Mouse (Mus musculus) thymus, adult 2 months (tissue): ENCODE measurements at regions not wholly inside any gene's neighbourhood (a gene's known extent, or its start where the extent isn't known, plus 50 kb on each side); places are given as distances from the start of the nearest gene placed in this dataset.
A peak's percentile ranks its signal among the peaks of the same experiment; 100 is the strongest.

Source experiments
- DNase-seq: peaks from one replicate; pipeline ENCODE4 v3.0.0; 2021
- H3K27ac ChIP-seq: fragments of 200-500 bp; 2 replicates; pipeline ENCODE4 v1.5.1; 2012; ENCODE audit warnings: low read length, control low read depth; ENCODE audit not compliant: control insufficient read depth, insufficient read depth
- H3K27me3 ChIP-seq: fragments of 200-500 bp; 2 replicates; pipeline ENCODE4 v1.6.1; 2012; ENCODE audit warnings: mild to moderate bottlenecking, low read length, moderate library complexity, mixed read lengths; ENCODE audit not compliant: control insufficient read depth, insufficient read depth
- H3K36me3 ChIP-seq: fragments of 200-500 bp; 2 replicates; pipeline ENCODE4 v1.6.1; 2012; ENCODE audit warnings: mild to moderate bottlenecking, low read length, moderate library complexity; ENCODE audit not compliant: control insufficient read depth, insufficient read depth
- H3K4me1 ChIP-seq: fragments of 200-500 bp; replicated peaks from 2 replicates; pipeline ENCODE4 v1.6.1; 2012; ENCODE audit warnings: low read length; ENCODE audit not compliant: control insufficient read depth, insufficient read depth
- H3K4me3 ChIP-seq: fragments of 200-500 bp; 2 replicates; pipeline ENCODE4 v1.5.1; 2012; ENCODE audit warnings: mild to moderate bottlenecking, low read length, control low read depth, moderate library complexity; ENCODE audit not compliant: control insufficient read depth, insufficient read depth
- CTCF ChIP-seq: fragments of 200-500 bp; IDR thresholded peaks from 2 replicates; pipeline ENCODE4 v1.5.1; 2012; ENCODE audit warnings: mild to moderate bottlenecking, control low read depth, low read length, moderate library complexity, borderline replicate concordance; ENCODE audit not compliant: control insufficient read depth, poor library complexity, insufficient read depth; ENCODE audit errors: extremely low read depth
- POLR2A ChIP-seq: fragments of 200-500 bp; IDR thresholded peaks from 2 replicates; pipeline ENCODE4 v1.6.1; 2012; ENCODE audit warnings: mild to moderate bottlenecking, low read length, control low read depth, moderate library complexity; ENCODE audit not compliant: control insufficient read depth, poor library complexity, insufficient read depth; ENCODE audit errors: extremely low read depth
- WGBS: fragments of 180-500 bp; shearing (Covaris S2); methylation state at CpG from one replicate; pipeline ENCODE4 v1.1.7; 2018; 5-methylcytosine and 5-hydroxymethylcytosine counted together

DNA sequence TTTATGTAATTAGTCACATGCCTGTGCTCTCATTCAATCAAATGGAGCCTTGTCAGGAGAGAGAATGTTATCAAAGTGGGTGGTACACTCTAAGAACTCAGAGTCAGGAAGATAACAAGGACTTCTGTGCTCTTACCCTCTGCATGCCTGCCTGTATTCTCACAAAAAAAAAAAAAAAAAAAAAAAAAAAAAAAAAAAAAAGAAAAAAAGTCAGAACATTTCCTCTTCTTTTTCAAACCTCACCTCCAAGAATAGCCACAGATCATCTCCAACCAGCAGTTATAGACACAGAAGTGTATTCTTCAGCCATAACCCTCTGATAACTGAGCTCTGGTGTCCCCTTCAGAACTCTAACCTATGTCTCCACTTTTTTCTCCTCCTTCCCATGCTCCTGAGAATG lies 77.5 kb downstream of the Abo start:
- no peak overlapping the region for H3K27ac ChIP-seq
- H3K27me3 ChIP-seq: no peaks in the 10 kb centered on the region
- TF ChIP-seq POLR2A (no peak), CTCF (no peak)
- no peak overlapping the region for H3K4me3 ChIP-seq
- H3K36me3 ChIP-seq: no peaks in the 10 kb centered on the region
- H3K4me1 ChIP-seq: no peaks in the 10 kb centered on the region
- no peak for DNase-seq

DNA sequence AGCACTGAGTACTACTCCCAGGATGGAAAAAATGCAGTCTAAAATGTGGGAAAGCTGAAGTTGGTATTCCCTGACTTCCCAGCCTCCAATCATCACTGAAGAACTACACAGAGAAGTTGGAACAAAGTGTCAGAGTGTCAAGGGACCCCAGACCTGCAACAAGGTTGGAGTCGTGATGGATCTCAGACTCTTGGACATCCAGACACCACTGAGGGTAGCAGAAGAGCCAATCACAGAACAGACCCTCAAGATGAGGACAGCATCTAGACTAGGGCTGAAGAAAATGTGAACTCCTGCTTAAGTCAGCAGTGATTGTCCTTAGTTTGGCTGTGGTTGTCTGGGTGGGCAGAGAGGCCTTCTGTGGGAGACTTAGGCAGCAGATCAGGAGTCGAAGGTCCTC lies 87.8 kb downstream of the Abo start:
- 94% methylated on average over 2 of the region's 2 CpGs for WGBS
- H3K27me3 ChIP-seq: no peaks in the 10 kb centered on the region
- no peak for DNase-seq
- no peak overlapping the region for H3K4me3 ChIP-seq
- no peaks in the 10 kb centered on the region for H3K4me1 ChIP-seq
- no peak overlapping the region for H3K27ac ChIP-seq
- no peak for TF ChIP-seq POLR2A
- TF ChIP-seq CTCF: no peak
- H3K36me3 ChIP-seq: no peaks in the 10 kb centered on the region

DNA sequence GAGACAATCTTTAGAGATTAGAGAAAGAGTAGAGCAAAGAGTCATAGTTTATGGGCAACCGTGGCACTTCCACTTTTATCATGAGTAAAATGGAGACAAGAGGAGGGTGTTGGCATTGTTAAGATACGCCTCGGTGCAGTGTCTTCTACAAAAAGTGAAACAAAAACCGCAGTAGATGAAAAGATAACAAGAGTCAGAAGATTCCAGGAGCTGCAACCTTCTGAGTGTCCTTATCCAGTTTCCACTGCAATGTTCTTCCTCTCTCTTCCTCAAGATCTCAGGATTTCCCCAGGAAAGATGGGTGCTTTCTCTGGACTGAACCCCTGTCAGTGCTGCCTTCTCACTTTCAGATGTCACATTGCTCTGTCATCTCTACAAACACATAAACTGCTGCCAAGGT lies 82.3 kb upstream of the Lcn4 start:
- WGBS: 4% methylated on average over 4 of the region's 4 CpGs
- H3K27ac ChIP-seq: no peak overlapping the region
- H3K36me3 ChIP-seq: no peaks in the 10 kb centered on the region
- no peak overlapping the region for H3K4me3 ChIP-seq
- H3K27me3 ChIP-seq: no peaks in the 10 kb centered on the region
- DNase-seq: no peak
- H3K4me1 ChIP-seq: peaks cover 6% of the 10 kb centered on the region
- TF ChIP-seq CTCF (no peak), POLR2A (no peak)

DNA sequence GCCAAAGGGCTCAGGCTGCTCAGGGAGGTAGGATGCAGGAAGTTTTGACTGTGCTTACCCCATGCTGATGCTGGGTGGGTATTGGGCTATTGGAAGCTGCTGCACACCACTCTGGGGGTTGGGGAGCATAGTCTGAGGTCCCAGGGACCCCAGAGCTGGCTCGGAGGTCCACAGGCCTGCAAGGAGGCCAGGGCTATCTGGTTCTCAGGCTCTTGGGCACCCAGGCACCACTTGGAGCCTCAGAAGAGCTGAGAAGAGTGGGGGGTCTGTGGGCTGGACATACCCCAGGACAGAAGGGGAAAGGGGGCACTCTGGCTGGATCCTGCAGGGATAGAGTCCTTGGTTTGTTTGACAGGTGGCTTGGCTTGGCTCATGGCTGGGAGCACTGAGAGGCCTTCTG lies 80.8 kb upstream of the Lcn4 start:
- no peak overlapping the region for H3K27ac ChIP-seq
- H3K36me3 ChIP-seq: no peaks in the 10 kb centered on the region
- H3K27me3 ChIP-seq: no peaks in the 10 kb centered on the region
- no peak for DNase-seq
- H3K4me1 ChIP-seq: peaks cover 6% of the 10 kb centered on the region
- TF ChIP-seq CTCF: no peak
- H3K4me3 ChIP-seq: no peak overlapping the region
- WGBS: 100% methylated on average over 1 of the region's 1 CpGs

DNA sequence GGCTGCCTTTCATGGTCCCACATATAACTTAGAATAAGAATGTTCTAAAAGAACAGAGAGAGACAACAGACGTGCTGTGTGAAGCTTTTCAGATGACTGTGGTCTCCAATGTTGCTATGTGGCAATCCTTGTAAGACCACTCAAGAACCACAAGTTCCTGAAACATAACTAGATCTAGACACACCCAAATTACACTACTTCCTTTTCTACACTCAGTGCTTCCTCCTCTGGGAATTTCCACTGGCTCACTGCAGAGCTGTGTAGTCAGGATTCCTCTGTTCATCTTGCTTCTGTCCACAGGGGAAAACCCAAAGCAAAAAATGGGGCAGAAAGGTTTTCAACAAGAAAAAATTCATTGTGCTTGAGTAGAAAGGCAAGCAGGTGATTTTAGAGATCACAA lies 73.3 kb upstream of the Lcn4 start:
- Histone ChIP-seq H3K36me3 (no peaks in the 10 kb centered on the region), H3K4me3 (no peak overlapping the region), H3K27ac (no peak overlapping the region), H3K27me3 (no peaks in the 10 kb centered on the region), H3K4me1 (no peaks in the 10 kb centered on the region)
- no peak for DNase-seq
- WGBS: 3% methylated on average over 1 of the region's 1 CpGs
- TF ChIP-seq POLR2A (no peak), CTCF (no peak)

DNA sequence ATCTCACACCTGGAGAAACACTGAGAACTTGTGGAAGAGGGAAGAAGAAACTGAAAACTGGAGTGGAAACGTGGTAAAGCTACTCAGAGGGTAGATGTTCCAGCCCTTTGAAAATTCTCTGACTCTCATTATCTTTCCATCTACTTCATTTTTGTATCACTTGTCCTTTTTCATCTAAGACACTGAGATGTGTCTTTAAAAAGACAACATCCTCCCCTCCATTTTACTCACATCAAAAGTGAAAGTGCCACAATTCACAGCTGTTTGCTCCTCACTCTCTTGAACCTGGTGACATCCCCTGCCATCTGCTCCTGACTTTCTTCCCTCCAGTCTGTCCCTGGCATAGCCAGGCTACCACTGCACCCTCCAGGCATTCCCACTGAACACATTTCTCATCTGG lies 67.8 kb upstream of the Lcn4 start:
- Histone ChIP-seq H3K27ac (peak overlapping the region; percentile 75), H3K4me1 (peaks cover 9% of the 10 kb centered on the region), H3K27me3 (no peaks in the 10 kb centered on the region), H3K4me3 (no peak overlapping the region), H3K36me3 (no peaks in the 10 kb centered on the region)
- TF ChIP-seq CTCF: no peak
- no peak for TF ChIP-seq POLR2A
- DNase-seq: no peak
- 3% methylated on average over 1 of the region's 1 CpGs for WGBS

DNA sequence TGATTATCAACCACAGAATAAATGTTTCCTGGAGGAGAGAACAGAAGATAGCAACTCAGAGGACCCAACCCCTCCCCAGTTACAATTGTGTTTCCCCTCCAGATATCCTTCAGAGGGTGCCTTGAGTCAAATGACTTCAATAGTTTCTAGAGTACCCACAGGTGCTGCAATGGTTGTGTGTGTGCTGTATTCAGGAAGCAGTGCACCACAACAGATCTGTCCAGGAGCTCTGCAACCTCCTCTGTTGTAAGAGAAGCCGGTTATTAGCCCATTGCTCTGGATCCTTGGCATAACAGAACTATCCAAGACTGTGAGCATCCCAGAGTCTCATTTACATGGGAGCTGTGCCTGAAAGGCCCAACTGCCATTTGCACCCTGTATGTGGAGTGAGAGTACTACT lies 66.6 kb upstream of the Lcn4 start:
- Histone ChIP-seq H3K27ac (no peak overlapping the region), H3K4me3 (no peak overlapping the region), H3K4me1 (peaks cover 9% of the 10 kb centered on the region), H3K36me3 (no peaks in the 10 kb centered on the region), H3K27me3 (no peaks in the 10 kb centered on the region)
- no peak for DNase-seq
- 12% methylated on average over 1 of the region's 1 CpGs for WGBS
- TF ChIP-seq CTCF: no peak
- TF ChIP-seq POLR2A: no peak
